Mouse (Mus musculus) heart, adult 2 months (tissue): ENCODE measurements around the gene Ahnak2. TPM values are rescaled to one million over a fixed set of nuclear protein-coding genes. Genes with fewer than 3 reads are reported as not detected.
A peak's percentile ranks its signal among the peaks of the same experiment; 100 is the strongest.

ENCODE experiments used
- DNase-seq, 2 experiments: peaks; one replicate each; pipeline ENCODE4 v3.0.0; 2021
- H3K27ac ChIP-seq: fragments of 200-600 bp; 2 replicates; pipeline ENCODE4 v1.8.1; 2022
- H3K27me3 ChIP-seq: fragments of 200-500 bp; 2 replicates; pipeline ENCODE4 v1.6.1; 2012; ENCODE audit warnings: mild to moderate bottlenecking, low read length, inconsistent platforms, mixed read lengths; ENCODE audit not compliant: control insufficient read depth, insufficient read depth
- H3K36me3 ChIP-seq: fragments of 200-500 bp; 2 replicates; pipeline ENCODE4 v1.6.1; 2012; ENCODE audit warnings: low read length, inconsistent platforms; ENCODE audit not compliant: control insufficient read depth, insufficient read depth
- H3K4me1 ChIP-seq: fragments of 200-500 bp; 2 replicates; pipeline ENCODE4 v1.6.1; 2011; ENCODE audit warnings: low read length; ENCODE audit not compliant: control insufficient read depth, insufficient read depth
- H3K4me3 ChIP-seq: fragments of 200-600 bp; 2 replicates; pipeline ENCODE4 v1.8.1; 2022
- H3K79me2 ChIP-seq: fragments of 200-500 bp; replicated peaks from 2 replicates; pipeline ENCODE4 v1.6.1; 2012; ENCODE audit warnings: mild to moderate bottlenecking, inconsistent platforms, low read length, moderate library complexity, mixed read lengths; ENCODE audit not compliant: control insufficient read depth, insufficient read depth
- H3K9ac ChIP-seq: fragments of 200-500 bp; 2 replicates; pipeline ENCODE4 v1.6.1; 2012; ENCODE audit warnings: low read depth, mild to moderate bottlenecking, control low read depth, inconsistent platforms, low read length, mixed read lengths
- CTCF ChIP-seq: fragments of 200-600 bp; IDR thresholded peaks from 2 replicates; pipeline ENCODE4 v1.8.1; 2022; ENCODE audit warnings: antibody characterized with exemption, mild to moderate bottlenecking, moderate library complexity
- EP300 ChIP-seq: fragments of 200-500 bp; IDR thresholded peaks from 2 replicates; pipeline ENCODE4 v1.6.1; 2011; ENCODE audit warnings: low read depth, low read length, control low read depth; ENCODE audit not compliant: insufficient read depth
- POLR2A ChIP-seq: fragments of 200-500 bp; IDR thresholded peaks from 2 replicates; pipeline ENCODE4 v1.6.1; 2011; ENCODE audit warnings: mild to moderate bottlenecking, low read depth, low read length, control low read depth; ENCODE audit not compliant: insufficient read depth
- WGBS: fragments of 180-500 bp; shearing (Covaris S2); methylation state at CpG from one replicate; pipeline ENCODE4 v1.1.7; 2018; 5-methylcytosine and 5-hydroxymethylcytosine counted together
- intact Hi-C: fragments of 180-260 bp; cut with DNase I; formaldehyde crosslinking; loops from one replicate; pipeline ENCODE4 v1.15.1; 2025
- polyA plus RNA-seq: library from polyadenylated mRNA; depleted of rRNA; stranded (reverse); fragments of >200 nt; gene quantifications from 2 replicates; pipeline ENCODE4 v1.2.3, GENCODE M21; 2012
- total RNA-seq, 2 experiments: library from RNA; stranded (reverse); gene quantifications; 2 replicates each; pipeline ENCODE4 v1.2.3; 2021

Gene Ahnak2
- total and polyA plus RNA-seq, 3 experiments, result 5.4 to 15.7 (median 14.8) TPM

DNA sequence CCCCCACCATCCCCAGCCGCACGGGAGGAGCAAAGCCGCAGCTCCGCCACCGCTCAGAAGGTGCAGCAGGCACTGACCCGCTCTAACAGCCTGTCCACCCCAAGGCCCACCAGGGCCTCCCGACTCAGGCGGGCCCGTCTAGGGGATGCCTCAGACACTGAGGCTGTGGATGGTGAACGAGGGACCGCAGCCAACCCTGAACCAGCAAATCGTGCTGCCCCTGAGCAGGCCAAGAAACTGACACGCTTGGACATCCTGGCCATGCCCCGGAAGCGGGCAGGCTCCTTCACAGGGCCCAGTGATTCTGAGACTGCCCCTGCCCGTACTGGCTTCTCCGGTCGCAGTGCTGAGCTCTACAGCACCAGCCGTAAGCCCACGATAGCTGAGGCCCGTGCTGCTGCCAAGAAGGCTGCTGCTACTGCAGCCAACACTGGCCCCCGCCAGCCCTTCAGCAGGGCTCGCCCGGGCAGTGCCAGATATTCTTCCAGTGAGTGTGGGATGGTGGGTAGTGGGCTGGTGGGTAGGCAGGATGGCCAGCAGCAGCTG is 63.4 kb downstream of the Ahnak2 start:
- no peak overlapping the region for H3K4me3 ChIP-seq
- H3K79me2 ChIP-seq, result no peaks in the 10 kb centered on the region
- no peak overlapping the region for H3K9ac ChIP-seq
- peak in 1 of 2 experiments; percentile 12 for DNase-seq
- H3K4me1 ChIP-seq, result peaks cover 7% of the 10 kb centered on the region
- no peaks in the 10 kb centered on the region for H3K27me3 ChIP-seq
- H3K27ac ChIP-seq, result no peak overlapping the region
- intact Hi-C loops, result no loop called here
- TF ChIP-seq EP300 (no peak), POLR2A (no peak), CTCF (no peak)
- no peaks in the 10 kb centered on the region for H3K36me3 ChIP-seq
- 90% methylated on average over 24 of the region's 24 CpGs for WGBS

- Histone ChIP-seq H3K9ac (no peak overlapping the region), H3K4me1 (peaks cover 4% of the 10 kb centered on the region), H3K27me3 (no peaks in the 10 kb centered on the region), H3K27ac (no peak overlapping the region), H3K79me2 (no peaks in the 10 kb centered on the region), H3K36me3 (no peaks in the 10 kb centered on the region), H3K4me3 (no peak overlapping the region)
- no peak for TF ChIP-seq POLR2A
- no peak for TF ChIP-seq EP300
- no peak for TF ChIP-seq CTCF
- intact Hi-C loops, result no loop called here
- WGBS, result 92% methylated on average over 31 of the region's 31 CpGs
- peak in 1 of 2 experiments; percentile 20 for DNase-seq
Observed at GRCm38 (mm10) chr12:112738281-112739022, 64.0 kb downstream of the Ahnak2 start.

DNA sequence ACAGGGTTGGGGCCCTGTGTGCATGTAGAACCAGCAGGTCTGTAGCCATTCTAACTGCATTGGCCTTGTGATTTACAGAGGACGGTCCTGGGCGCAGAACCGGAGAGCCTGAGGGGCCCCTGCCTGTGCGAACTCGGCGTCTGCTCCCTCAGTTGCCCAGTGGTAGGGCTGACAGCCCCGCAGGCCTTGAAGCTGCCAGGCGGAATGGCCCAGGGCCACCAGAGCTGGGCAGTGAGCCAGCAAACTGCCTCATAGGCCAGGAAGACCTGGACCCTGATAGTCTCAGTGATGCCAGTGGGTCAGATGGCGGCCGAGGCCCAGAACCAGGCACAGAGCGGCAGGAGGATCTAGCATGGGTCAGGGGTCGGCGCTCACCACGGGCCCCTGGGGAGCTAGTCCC is 64.7 kb downstream of the Ahnak2 start:
- WGBS, result 92% methylated on average over 14 of the region's 14 CpGs
- intact Hi-C loops, result no loop called here
- peaks cover 4% of the 10 kb centered on the region for H3K4me1 ChIP-seq
- no peaks in the 10 kb centered on the region for H3K27me3 ChIP-seq
- DNase-seq, result peak in 1 of 2 experiments; percentile 18
- no peaks in the 10 kb centered on the region for H3K79me2 ChIP-seq
- no peak overlapping the region for H3K27ac ChIP-seq
- H3K36me3 ChIP-seq, result no peaks in the 10 kb centered on the region
- no peak for TF ChIP-seq CTCF
- no peak for TF ChIP-seq EP300
- TF ChIP-seq POLR2A, result no peak
- H3K9ac ChIP-seq, result no peak overlapping the region
- H3K4me3 ChIP-seq, result no peak overlapping the region

- H3K27ac ChIP-seq, result no peak overlapping the region
- no peaks in the 10 kb centered on the region for H3K36me3 ChIP-seq
- H3K27me3 ChIP-seq, result no peaks in the 10 kb centered on the region
- intact Hi-C loops, result no loop called here
- no peak overlapping the region for H3K4me3 ChIP-seq
- no peak overlapping the region for H3K9ac ChIP-seq
- DNase-seq, result no peak
- TF ChIP-seq CTCF (no peak), EP300 (no peak), POLR2A (no peak)
- no peaks in the 10 kb centered on the region for H3K4me1 ChIP-seq
- H3K79me2 ChIP-seq, result no peaks in the 10 kb centered on the region
- WGBS, result 88% methylated on average over 7 of the region's 7 CpGs
Observed at GRCm38 (mm10) chr12:112737081-112737480, 65.4 kb downstream of the Ahnak2 start.

GRCm38 (mm10) chr12:112736636-112736925 is 65.9 kb downstream of the Ahnak2 start:
- H3K79me2 ChIP-seq, result no peaks in the 10 kb centered on the region
- H3K27ac ChIP-seq, result no peak overlapping the region
- no peak for TF ChIP-seq POLR2A
- no peak for TF ChIP-seq EP300
- no peak for TF ChIP-seq CTCF
- no peaks in the 10 kb centered on the region for H3K4me1 ChIP-seq
- no peak overlapping the region for H3K9ac ChIP-seq
- no peaks in the 10 kb centered on the region for H3K36me3 ChIP-seq
- H3K4me3 ChIP-seq, result no peak overlapping the region
- intact Hi-C loops, result no loop called here
- no peak for DNase-seq
- no peaks in the 10 kb centered on the region for H3K27me3 ChIP-seq
- WGBS, result 90% methylated on average over 10 of the region's 10 CpGs

DNA sequence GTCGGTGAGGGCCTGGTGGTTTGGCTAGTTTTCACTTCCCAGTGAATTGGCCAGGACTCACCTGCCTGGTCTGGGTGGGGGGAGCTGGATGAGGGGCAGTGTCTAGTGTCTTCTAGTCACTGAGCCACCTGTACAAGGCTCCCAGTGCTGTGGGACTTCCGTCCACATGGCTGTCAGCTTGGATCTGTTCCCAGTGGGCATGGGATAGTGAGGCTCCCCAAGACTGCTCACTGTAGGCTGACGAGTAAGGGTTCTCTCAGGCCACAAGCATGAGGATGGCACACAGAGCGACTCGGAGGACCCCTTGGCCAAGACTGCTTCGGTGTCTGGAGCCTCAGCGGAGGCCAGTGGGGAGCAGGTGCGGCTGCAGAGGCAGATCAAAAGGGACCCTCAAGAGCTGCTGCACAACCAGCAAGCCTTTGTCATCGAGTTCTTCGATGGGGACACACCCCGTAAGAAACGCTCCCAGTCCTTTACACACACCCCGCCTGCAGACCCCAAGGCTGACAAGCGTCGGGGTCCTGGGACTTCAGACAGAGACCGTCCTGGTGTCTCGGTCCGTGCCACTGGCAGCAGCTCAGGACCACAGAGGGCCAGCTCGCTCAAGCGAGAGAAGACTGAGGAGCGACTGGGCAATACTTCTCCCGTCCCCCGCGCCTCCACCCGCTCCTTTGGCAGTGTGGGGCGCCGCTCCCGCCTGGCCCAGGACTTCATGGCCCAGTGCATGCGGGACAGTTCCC is 66.4 kb downstream of the Ahnak2 start:
- 93% methylated on average over 29 of the region's 29 CpGs for WGBS
- Histone ChIP-seq H3K4me3 (no peak overlapping the region), H3K27me3 (no peaks in the 10 kb centered on the region), H3K36me3 (no peaks in the 10 kb centered on the region), H3K27ac (no peak overlapping the region), H3K4me1 (no peaks in the 10 kb centered on the region), H3K79me2 (no peaks in the 10 kb centered on the region), H3K9ac (no peak overlapping the region)
- no peak for DNase-seq
- intact Hi-C loops, result no loop called here
- no peak for TF ChIP-seq POLR2A
- TF ChIP-seq CTCF, result no peak
- TF ChIP-seq EP300, result no peak
